Mouse (Mus musculus) brain, embryonic 14.5 days (tissue): ENCODE data around the gene Olfr117.
"Not testable (repeated sequence)": the region's sequence is repeated elsewhere in the genome, so short reads cannot be mapped to it uniquely, and the experiment has no call there.

Experiments used
- CTCF ChIP-seq: fragments of 200-500 bp; IDR thresholded peaks from 2 replicates; pipeline ENCODE4 v1.5.1; 2012; ENCODE audit warnings: inconsistent platforms, mild to moderate bottlenecking, moderate library complexity, borderline replicate concordance; ENCODE audit not compliant: insufficient read depth, insufficient read length; ENCODE audit errors: extremely low read depth
- POLR2A ChIP-seq: fragments of 200-500 bp; IDR thresholded peaks from 2 replicates; pipeline ENCODE4 v1.6.1; 2012; ENCODE audit warnings: mild to moderate bottlenecking, inconsistent platforms, borderline replicate concordance; ENCODE audit not compliant: poor library complexity, insufficient read depth, insufficient read length, severe bottlenecking; ENCODE audit errors: extremely low read depth

DNA sequence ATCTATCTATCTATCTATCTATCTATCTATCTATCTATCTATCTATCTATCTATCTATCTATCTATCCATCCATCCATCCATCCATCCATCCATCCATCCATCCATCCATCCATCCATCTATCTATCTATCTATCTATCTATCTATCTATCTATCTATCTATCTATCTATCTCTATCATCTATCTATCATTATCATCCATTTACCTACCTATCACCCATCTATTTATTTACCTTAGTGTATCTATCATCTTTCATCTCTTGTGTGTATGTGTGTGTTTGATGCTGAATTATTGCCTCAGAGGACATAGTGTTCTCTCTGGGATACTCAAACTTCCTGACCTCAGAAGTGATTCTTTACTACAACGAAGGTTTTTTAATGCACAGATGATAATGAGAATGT is 32.7 kb upstream of the Olfr117 start, which contains the start of gene Olfr119:
- not testable (repeated sequence) for TF ChIP-seq CTCF, POLR2A
